ENCODE assay signal across 23 mouse cellular contexts in the genomic region with DNA sequence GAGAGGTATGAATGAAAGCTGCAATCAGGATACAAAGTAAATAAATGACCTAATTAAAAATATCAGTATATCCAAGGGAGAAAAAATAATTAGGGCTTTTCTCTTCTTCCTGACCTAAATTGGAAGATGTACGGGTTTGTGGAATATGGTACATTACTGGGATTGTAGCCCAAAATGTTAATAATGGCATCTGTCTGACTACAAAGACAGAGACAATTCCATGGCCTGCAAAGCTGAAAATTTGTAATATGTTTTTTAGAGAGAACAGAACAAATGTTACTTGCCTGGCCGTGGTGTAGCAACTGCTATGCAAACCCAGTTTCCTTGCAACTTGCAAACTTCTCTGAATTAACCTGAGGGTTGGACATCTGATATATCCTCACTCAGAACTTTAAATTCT.
DNase-seq lines count a peak whose midpoint lies in the region; ATAC-seq and TF ChIP-seq lines count a peak whose summit lies in the region.
"Had no signal": no experiment of that assay in that cellular context is flagged by ENCODE, and none has a peak within 500 bp of the region (broad histone marks: within the 10 kb centered on the region; RNA-seq: fewer than 3 reads in every experiment).

No protein-coding gene starts in this region.

- no peaks in the 10 kb centered on the region for H3K9me3 ChIP-seq in hindbrain, embryonic 14.5 days (ENCODE audit: control insufficient read depth, low read length)
- H3K9me3 ChIP-seq: embryonic facial prominence, embryonic 13.5 days; forebrain, embryonic 13.5 days; heart, embryonic 10.5 days; heart, embryonic 13.5 days; hindbrain, embryonic 15.5 days had no signal

- H3K27ac ChIP-seq in layer of hippocampus, adult 2 months: peak overlapping the region; percentile 70
- H3K27ac ChIP-seq in hindbrain, embryonic 14.5 days: no peak overlapping the region
- H3K27ac ChIP-seq: embryonic facial prominence, embryonic 13.5 days; forebrain, embryonic 13.5 days; heart, adult 2 months; heart, embryonic 10.5 days; heart, embryonic 13.5 days; hindbrain, embryonic 15.5 days had no signal

- H3K27me3 ChIP-seq in hindbrain, embryonic 14.5 days (ENCODE audit: control insufficient read depth, insufficient read depth, low read length): no peaks in the 10 kb centered on the region
- H3K27me3 ChIP-seq: embryonic facial prominence, embryonic 13.5 days; forebrain, embryonic 13.5 days; heart, embryonic 13.5 days; hindbrain, embryonic 15.5 days had no signal

- no peaks in the 10 kb centered on the region for H3K36me3 ChIP-seq in hindbrain, embryonic 14.5 days (replicated peaks; ENCODE audit: control insufficient read depth, insufficient read depth)
- H3K36me3 ChIP-seq: embryonic facial prominence, embryonic 13.5 days; heart, embryonic 10.5 days; heart, embryonic 13.5 days; hindbrain, embryonic 15.5 days had no signal

- H3K4me1 ChIP-seq in hindbrain, embryonic 14.5 days (replicated peaks; ENCODE audit: control insufficient read depth, insufficient read depth, low read length): no peaks in the 10 kb centered on the region
- H3K4me1 ChIP-seq: heart, embryonic 10.5 days; heart, embryonic 13.5 days; hindbrain, embryonic 15.5 days had no signal

- H3K4me2 ChIP-seq in hindbrain, embryonic 14.5 days (replicated peaks): no peak overlapping the region
- H3K4me2 ChIP-seq: embryonic facial prominence, embryonic 13.5 days; forebrain, embryonic 13.5 days; heart, embryonic 13.5 days; hindbrain, embryonic 15.5 days had no signal

- ATAC-seq in hindbrain, embryonic 14.5 days (ENCODE audit: low FRiP score): no peak
- ATAC-seq: CD4-positive, CD25-positive, alpha-beta regulatory T cell, adult 4 months; forebrain, embryonic 13.5 days; forebrain, postnatal 0 days had no signal

- H3K9ac ChIP-seq in hindbrain, embryonic 14.5 days: no peak overlapping the region
- H3K9ac ChIP-seq: embryonic facial prominence, embryonic 13.5 days; forebrain, embryonic 13.5 days; forebrain, postnatal 0 days; heart, embryonic 13.5 days; hindbrain, embryonic 15.5 days had no signal

- TF ChIP-seq CTCF in layer of hippocampus, adult 2 months (conservative IDR thresholded peaks at IDR 0.05): no peak

- WGBS in hindbrain, embryonic 14.5 days: 79% methylated on average over 2 of the region's 2 CpGs

- peak; percentile 13 to 74 for DNase-seq in layer of hippocampus, adult 18-20 months (ENCODE audit: low spot score in 2 of 2)
- DNase-seq in layer of hippocampus, postnatal 25 days (ENCODE audit: extremely low spot score in 1 of 2, low spot score in 1 of 2): no peak
- DNase-seq in layer of hippocampus, adult 2 months (ENCODE audit: low spot score in 2 of 2): peak; percentile 24 to 59
- peak; percentile 19 for DNase-seq in telencephalon, adult 2 months (ENCODE audit: low read depth, low spot score)
- DNase-seq in hindbrain, embryonic 14.5 days (ENCODE audit: low spot score): no peak
- no peak for DNase-seq in frontal cortex, postnatal 25 days (ENCODE audit: low spot score in 2 of 2)
- DNase-seq: adrenal gland, adult 2 months; adrenal gland, postnatal 14 days; cerebellum, adult 18-20 months; cerebellum, adult 9-10 months; cerebellum, postnatal 14 days; forebrain, postnatal 0 days; gastrocnemius, postnatal 25 days; heart, adult 2 months; heart, postnatal 14 days; heart, postnatal 4 days had no signal

- H3K4me3 ChIP-seq in layer of hippocampus, adult 2 months: no peak overlapping the region
- no peak overlapping the region for H3K4me3 ChIP-seq in hindbrain, embryonic 14.5 days (replicated peaks; ENCODE audit: low read length)
- H3K4me3 ChIP-seq: embryonic facial prominence, embryonic 13.5 days; erythroblast, embryonic 14.5 days; forebrain, embryonic 13.5 days; heart, adult 2 months; heart, embryonic 10.5 days; heart, embryonic 13.5 days; hindbrain, embryonic 15.5 days had no signal

Comparison
In these comparisons a context has a peak if more than half of its experiments do, and no peak if none do; other contexts are left out.
1. DNase-seq: peak in layer of hippocampus, adult 18-20 months (2 of 2), layer of hippocampus, adult 2 months (2 of 2) and telencephalon, adult 2 months (single experiment); none in layer of hippocampus, postnatal 25 days (0 of 2), hindbrain, embryonic 14.5 days (single experiment) and frontal cortex, postnatal 25 days (0 of 2).